23 mouse cellular contexts compared by ENCODE assay signal in genomic region chr1:106406852-106407251, GRCm38 (mm10).
DNase-seq lines count a peak whose midpoint lies in the region; ATAC-seq and TF ChIP-seq lines count a peak whose summit lies in the region.
"Had no signal": no experiment of that assay in that cellular context is flagged by ENCODE, and none has a peak within 500 bp of the region (broad histone marks: within the 10 kb centered on the region; RNA-seq: fewer than 3 reads in every experiment).

No protein-coding gene starts in this region.

- H3K4me1 ChIP-seq in forebrain, embryonic 14.5 days (ENCODE audit: control insufficient read depth, insufficient read depth, low read length) = no peaks in the 10 kb centered on the region
- H3K4me1 ChIP-seq in forebrain, embryonic 11.5 days (replicated peaks; ENCODE audit: control insufficient read depth, insufficient read depth, low read length) = no peaks in the 10 kb centered on the region
- no peaks in the 10 kb centered on the region for H3K4me1 ChIP-seq in stomach, postnatal 0 days (replicated peaks; ENCODE audit: control insufficient read depth, insufficient read depth)
- H3K4me1 ChIP-seq: embryonic facial prominence, embryonic 15.5 days; kidney, embryonic 15.5 days; neural tube, embryonic 15.5 days; stomach, embryonic 15.5 days had no signal

- no peak overlapping the region for H3K4me3 ChIP-seq in forebrain, embryonic 14.5 days (ENCODE audit: low read depth, low read length)
- H3K4me3 ChIP-seq in forebrain, embryonic 11.5 days (ENCODE audit: low read depth, low read length) = no peak overlapping the region
- H3K4me3 ChIP-seq in stomach, postnatal 0 days (ENCODE audit: low read depth, low read length) = no peak overlapping the region
- H3K4me3 ChIP-seq: embryonic facial prominence, embryonic 15.5 days; intestine, embryonic 15.5 days; kidney, embryonic 15.5 days; myocyte; neural tube, embryonic 15.5 days; stomach, embryonic 15.5 days had no signal

- H3K9ac ChIP-seq in forebrain, embryonic 14.5 days (ENCODE audit: low read length) = no peak overlapping the region
- no peak overlapping the region for H3K9ac ChIP-seq in forebrain, embryonic 11.5 days (ENCODE audit: low read length)
- no peak overlapping the region for H3K9ac ChIP-seq in stomach, postnatal 0 days (ENCODE audit: low read length)
- H3K9ac ChIP-seq: embryonic facial prominence, embryonic 15.5 days; hindbrain, embryonic 14.5 days; intestine, embryonic 15.5 days; kidney, embryonic 15.5 days; liver, embryonic 14.5 days; neural tube, embryonic 15.5 days; stomach, embryonic 15.5 days had no signal

- no peak for TF ChIP-seq CTCF in stomach, postnatal 0 days (IDR thresholded peaks at IDR 0.05; ENCODE audit: low read depth)

- peak; percentile 73 for DNase-seq in forebrain, embryonic 14.5 days (ENCODE audit: low spot score)
- no peak for DNase-seq in forebrain, embryonic 11.5 days (ENCODE audit: low spot score)
- peak; percentile 42 for DNase-seq in right cerebral cortex, postnatal 4 days
- DNase-seq in right cerebral cortex, adult 18-20 months = no peak
- peak; percentile 53 for DNase-seq in layer of hippocampus, adult 9-10 months (ENCODE audit: low spot score)
- no peak for DNase-seq in stomach, postnatal 0 days (ENCODE audit: low spot score)
- DNase-seq: adrenal gland, postnatal 25 days; B cell, adult 2 months; cerebellum, adult 9-10 months; embryo, embryonic 11 days; heart, postnatal 14 days; midbrain, embryonic 14.5 days; spleen, adult 18-20 months had no signal

- peak; percentile 77; the same call in 1 of the 2 replicates for ATAC-seq in forebrain, embryonic 14.5 days
- ATAC-seq in forebrain, embryonic 11.5 days (replicated peaks; ENCODE audit: low FRiP score) = no peak
- ATAC-seq in stomach, postnatal 0 days (ENCODE audit: low FRiP score, low TSS enrichment) = no peak
- no peak for ATAC-seq in activated CD4-positive, CD25-positive, alpha-beta regulatory T cell, adult 4 months

- H3K27ac ChIP-seq in forebrain, embryonic 14.5 days (ENCODE audit: low read depth, low read length) = no peak overlapping the region
- H3K27ac ChIP-seq in forebrain, embryonic 11.5 days (ENCODE audit: low read depth, low read length) = no peak overlapping the region
- no peak overlapping the region for H3K27ac ChIP-seq in stomach, postnatal 0 days (replicated peaks)
- H3K27ac ChIP-seq: embryonic facial prominence, embryonic 15.5 days; hindbrain, embryonic 14.5 days; intestine, embryonic 15.5 days; kidney, embryonic 15.5 days; liver, embryonic 14.5 days; neural tube, embryonic 15.5 days; stomach, embryonic 15.5 days had no signal

- no peak for TF ChIP-seq EP300 in stomach, postnatal 0 days (optimal IDR thresholded peaks at IDR 0.05)

- no peak overlapping the region for H3K4me2 ChIP-seq in forebrain, embryonic 14.5 days (ENCODE audit: low read length)
- no peak overlapping the region for H3K4me2 ChIP-seq in forebrain, embryonic 11.5 days (ENCODE audit: low read depth, low read length, severe bottlenecking)
- no peak overlapping the region for H3K4me2 ChIP-seq in stomach, postnatal 0 days (replicated peaks; ENCODE audit: low read depth)
- H3K4me2 ChIP-seq: embryonic facial prominence, embryonic 15.5 days; heart, embryonic 11.5 days; hindbrain, embryonic 14.5 days; intestine, embryonic 15.5 days; kidney, embryonic 15.5 days; neural tube, embryonic 15.5 days; stomach, embryonic 15.5 days had no signal

- no peaks in the 10 kb centered on the region for H3K9me3 ChIP-seq in forebrain, embryonic 14.5 days (replicated peaks; ENCODE audit: control insufficient read depth, low read length)
- H3K9me3 ChIP-seq in forebrain, embryonic 11.5 days (ENCODE audit: control insufficient read depth, low read length) = no peaks in the 10 kb centered on the region
- H3K9me3 ChIP-seq in stomach, postnatal 0 days (ENCODE audit: control insufficient read depth, low read length) = no peaks in the 10 kb centered on the region
- H3K9me3 ChIP-seq: embryonic facial prominence, embryonic 15.5 days; intestine, embryonic 15.5 days; kidney, embryonic 15.5 days; neural tube, embryonic 15.5 days; stomach, embryonic 15.5 days had no signal

- no peaks in the 10 kb centered on the region for H3K36me3 ChIP-seq in forebrain, embryonic 14.5 days (ENCODE audit: control insufficient read depth, insufficient read depth, low read length)
- no peaks in the 10 kb centered on the region for H3K36me3 ChIP-seq in forebrain, embryonic 11.5 days (ENCODE audit: control insufficient read depth, insufficient read depth, low read length)
- H3K36me3 ChIP-seq in stomach, postnatal 0 days (ENCODE audit: control insufficient read depth, insufficient read depth, low read length) = no peaks in the 10 kb centered on the region
- H3K36me3 ChIP-seq: embryonic facial prominence, embryonic 15.5 days; intestine, embryonic 15.5 days; kidney, embryonic 15.5 days; neural tube, embryonic 15.5 days; stomach, embryonic 15.5 days had no signal

- H3K27me3 ChIP-seq in forebrain, embryonic 14.5 days (replicated peaks; ENCODE audit: control insufficient read depth, insufficient read depth, low read length) = no peaks in the 10 kb centered on the region
- H3K27me3 ChIP-seq in forebrain, embryonic 11.5 days (ENCODE audit: control insufficient read depth, insufficient read depth, low read length) = no peaks in the 10 kb centered on the region
- no peaks in the 10 kb centered on the region for H3K27me3 ChIP-seq in stomach, postnatal 0 days (ENCODE audit: control insufficient read depth, insufficient read depth, low read length)
- H3K27me3 ChIP-seq: embryonic facial prominence, embryonic 15.5 days; intestine, embryonic 15.5 days; kidney, embryonic 15.5 days; neural tube, embryonic 15.5 days; stomach, embryonic 15.5 days had no signal

- 35% methylated on average over 1 of the region's 1 CpGs for WGBS in forebrain, embryonic 14.5 days
- WGBS in forebrain, embryonic 11.5 days = 79% methylated on average over 1 of the region's 1 CpGs
- 30% methylated on average over 1 of the region's 1 CpGs for WGBS in stomach, postnatal 0 days

Comparison
In these comparisons a context has a peak if more than half of its experiments do, and no peak if none do; other contexts are left out.
1. DNase-seq: peak in forebrain, embryonic 14.5 days (single experiment), right cerebral cortex, postnatal 4 days (single experiment) and layer of hippocampus, adult 9-10 months (single experiment); none in forebrain, embryonic 11.5 days (single experiment), right cerebral cortex, adult 18-20 months (single experiment) and stomach, postnatal 0 days (single experiment).